In the genomic region with DNA sequence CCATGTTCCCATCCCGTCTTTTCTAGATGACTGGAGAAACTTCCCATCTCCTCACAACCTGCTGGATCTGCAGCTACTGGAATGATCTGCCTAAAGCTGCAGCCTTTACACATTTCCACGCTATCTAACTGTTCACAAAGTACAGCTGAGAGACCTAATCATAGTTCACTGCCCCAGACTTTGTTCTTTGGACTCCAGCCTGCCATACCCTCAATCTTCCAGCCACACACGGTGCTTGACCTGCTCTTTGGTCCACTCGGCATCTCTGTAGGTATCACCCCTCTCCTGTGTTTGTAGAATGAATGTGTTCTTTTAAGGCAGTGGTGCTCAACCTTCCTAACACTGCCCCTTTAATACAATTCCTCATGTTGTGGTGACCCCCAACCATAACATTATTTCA, we compare ENCODE assay signal across 21 mouse cellular contexts.
"Had no signal": no experiment of that assay in that cellular context is flagged by ENCODE, and none has a peak within 500 bp of the region (broad histone marks: within the 10 kb centered on the region; RNA-seq: fewer than 3 reads in every experiment).

No protein-coding gene starts in this region.

- ATAC-seq: hindbrain, postnatal 0 days; inflammation-experienced regulatory T-cells, adult 6 months; liver, postnatal 0 days; lung, postnatal 0 days; midbrain, embryonic 13.5 days; midbrain, embryonic 16.5 days had no signal

- H3K9ac ChIP-seq: limb, embryonic 12.5 days; limb, embryonic 15.5 days; liver, embryonic 14.5 days; liver, postnatal 0 days; lung, embryonic 14.5 days; midbrain, embryonic 13.5 days; neural tube, embryonic 13.5 days had no signal

- H3K36me3 ChIP-seq: limb, embryonic 12.5 days; limb, embryonic 15.5 days; midbrain, embryonic 13.5 days; neural tube, embryonic 13.5 days had no signal

- H3K27me3 ChIP-seq: limb, embryonic 15.5 days; midbrain, embryonic 13.5 days; neural tube, embryonic 13.5 days had no signal

- H3K4me3 ChIP-seq: limb, embryonic 12.5 days; limb, embryonic 15.5 days; midbrain, embryonic 13.5 days; myocyte; neural tube, embryonic 13.5 days had no signal

- H3K27ac ChIP-seq: hindbrain, postnatal 0 days; kidney, postnatal 0 days; limb, embryonic 12.5 days; limb, embryonic 15.5 days; liver, embryonic 14.5 days; macrophage; midbrain, embryonic 13.5 days; neural tube, embryonic 13.5 days had no signal

- H3K4me1 ChIP-seq: limb, embryonic 12.5 days; limb, embryonic 15.5 days had no signal

- H3K9me3 ChIP-seq: limb, embryonic 12.5 days; limb, embryonic 15.5 days; midbrain, embryonic 13.5 days; neural tube, embryonic 13.5 days had no signal

- DNase-seq: left cerebral cortex, postnatal 4 days; liver, postnatal 0 days; lung, embryonic 14.5 days; retina, postnatal 1 day; right cerebral cortex, postnatal 25 days; thymus, adult 2 months; thymus, postnatal 14 days; thymus, postnatal 4 days had no signal

- H3K4me2 ChIP-seq: limb, embryonic 12.5 days; limb, embryonic 15.5 days; liver, embryonic 11.5 days; lung, embryonic 14.5 days; midbrain, embryonic 13.5 days; neural tube, embryonic 13.5 days had no signal
